Mouse (Mus musculus) kidney, embryonic 14.5 days (tissue): ENCODE results near the gene Flrt1. TPM values are rescaled to one million over a fixed set of nuclear protein-coding genes. Genes with fewer than 3 reads are reported as not detected.

Experiments used
- ATAC-seq: fragments of 200-750 bp; cut with Nextera tagmentation; 2 replicates; pipeline ENCODE4 v1.8.0; 2017; ENCODE audit warnings: moderate number of reproducible peaks, mild to moderate bottlenecking, moderate TSS enrichment, moderate library complexity; ENCODE audit not compliant: low FRiP score, low TSS enrichment
- H3K27ac ChIP-seq: fragments of 300-500 bp; sonication (generic); 2 replicates; pipeline ENCODE4 v1.5.1; 2014; ENCODE audit warnings: low read depth, mild to moderate bottlenecking, low read length, moderate library complexity, mixed read lengths
- H3K27me3 ChIP-seq: fragments of 300-500 bp; sonication (generic); 2 replicates; pipeline ENCODE4 v1.6.1; 2014; ENCODE audit warnings: mild to moderate bottlenecking, low read length; ENCODE audit not compliant: control insufficient read depth, insufficient read depth
- H3K36me3 ChIP-seq: fragments of 300-500 bp; sonication (generic); 2 replicates; pipeline ENCODE4 v1.6.1; 2014; ENCODE audit warnings: low read length, mixed read lengths; ENCODE audit not compliant: control insufficient read depth, insufficient read depth
- H3K4me1 ChIP-seq: fragments of 300-500 bp; sonication (generic); 2 replicates; pipeline ENCODE4 v1.6.1; 2014; ENCODE audit warnings: low read length, mixed read lengths; ENCODE audit not compliant: control insufficient read depth, insufficient read depth
- H3K4me2 ChIP-seq: fragments of 300-500 bp; sonication (generic); replicated peaks from 2 replicates; pipeline ENCODE4 v1.6.1; 2014; ENCODE audit warnings: low read depth, mild to moderate bottlenecking, low read length
- H3K4me3 ChIP-seq: fragments of 300-500 bp; sonication (generic); 2 replicates; pipeline ENCODE4 v1.5.1; 2014; ENCODE audit warnings: mild to moderate bottlenecking, low read length
- H3K9ac ChIP-seq: fragments of 300-500 bp; sonication (generic); 2 replicates; pipeline ENCODE4 v1.6.1; 2014; ENCODE audit warnings: low read depth, mild to moderate bottlenecking, low read length, moderate library complexity
- H3K9me3 ChIP-seq: fragments of 300-500 bp; sonication (generic); 2 replicates; pipeline ENCODE4 v1.6.1; 2016; ENCODE audit warnings: low read length; ENCODE audit not compliant: control insufficient read depth
- WGBS: fragments of 180-500 bp; shearing (Covaris S2); extraction: QIAGEN DNeasy Blood & Tissue Kit; methylation state at CpG from one replicate; pipeline ENCODE4 v1.1.7; 2014; 5-methylcytosine and 5-hydroxymethylcytosine counted together
- polyA plus RNA-seq: library from polyadenylated mRNA; unstranded; fragments of >200 nt; fragmentation: Nextera tagmentation; extraction: Ambion mirVana; gene quantifications from 2 replicates; pipeline ENCODE4 v1.2.1, GENCODE M21; 2014

Gene Flrt1
- polyA plus RNA-seq, 1 experiment from 2014 or later, result 5.5 TPM

DNA sequence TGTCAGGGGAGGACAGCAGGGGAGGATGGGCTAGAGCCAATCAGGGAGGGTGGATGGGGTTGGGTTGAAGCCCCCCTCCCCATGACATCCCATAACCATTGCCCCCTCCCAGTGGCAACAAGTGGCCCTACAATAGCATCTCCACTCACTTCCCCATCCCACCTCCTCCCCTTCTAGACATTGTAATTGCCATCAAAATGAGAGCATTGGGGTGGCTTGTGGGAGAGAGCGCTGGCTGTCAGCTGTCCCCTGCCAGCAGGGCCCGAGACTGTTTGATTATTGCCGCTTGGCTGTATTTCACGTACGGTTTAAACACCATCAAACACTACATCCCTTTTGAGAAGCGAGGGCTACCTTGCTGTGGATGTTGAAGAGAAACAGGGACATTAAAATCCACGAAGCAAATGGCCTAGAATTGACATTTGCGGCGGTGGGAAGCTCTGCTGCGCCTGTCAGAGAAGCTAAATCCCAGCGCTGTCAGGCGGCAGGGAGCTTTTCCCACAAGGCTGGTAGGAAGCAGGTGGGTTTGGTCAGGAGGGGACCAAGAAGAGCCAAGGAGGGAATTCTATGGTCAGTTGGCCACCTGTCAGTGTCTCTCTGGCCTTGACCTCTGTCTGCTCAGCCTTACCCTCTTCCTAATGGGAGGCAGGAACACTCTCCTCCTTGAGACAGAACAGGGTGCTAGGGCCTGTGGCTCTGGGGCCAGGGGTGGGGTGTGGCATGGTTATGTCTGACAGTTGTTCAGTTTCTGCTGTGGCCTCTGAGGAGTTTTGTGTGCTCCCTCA is 31.3 kb downstream of the Flrt1 start:
- Histone ChIP-seq H3K27me3 (0 out of 2 replicates have a peak, but pooled peaks cover 3% of the 10 kb centered on the region), H3K4me1 (peaks cover 64% of the 10 kb centered on the region)

DNA sequence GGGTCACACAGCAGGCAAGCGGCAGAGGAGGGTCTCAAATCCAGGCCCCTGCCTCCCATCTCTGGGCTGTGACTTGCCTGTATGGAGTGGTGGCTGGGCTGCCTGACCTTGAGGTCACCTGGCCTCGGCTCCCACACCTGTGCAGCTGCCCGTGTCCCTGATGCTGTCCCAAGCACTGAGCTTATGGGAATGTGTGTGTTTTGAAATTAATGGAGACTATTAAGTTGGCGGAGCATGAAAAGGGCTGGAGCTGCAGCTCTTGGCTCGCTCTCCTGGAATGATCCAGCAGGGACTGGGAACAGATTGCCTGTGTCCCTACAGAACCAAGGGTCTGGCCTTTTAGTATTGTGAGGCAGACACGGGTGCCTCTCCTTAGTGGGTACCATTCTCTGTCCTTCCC is 33.3 kb downstream of the Flrt1 start:
- H3K27me3 ChIP-seq, result peaks cover 7% of the 10 kb centered on the region; the same call in 1 of the 2 replicates
- peaks cover 68% of the 10 kb centered on the region for H3K4me1 ChIP-seq
- no peak overlapping the region for H3K9ac ChIP-seq
- H3K9me3 ChIP-seq, result no peaks in the 10 kb centered on the region
- no peak overlapping the region for H3K4me2 ChIP-seq
- peak; percentile 13; the same call in 1 of the 2 replicates for ATAC-seq
- WGBS, result 21% methylated on average over 6 of the region's 6 CpGs
- no peak overlapping the region for H3K27ac ChIP-seq
- H3K36me3 ChIP-seq, result no peaks in the 10 kb centered on the region
- H3K4me3 ChIP-seq, result no peak overlapping the region

More for the DNA sequence above, 31.3 kb downstream of the Flrt1 start:
- Histone ChIP-seq H3K9ac (no peak overlapping the region), H3K9me3 (no peaks in the 10 kb centered on the region), H3K36me3 (no peaks in the 10 kb centered on the region), H3K4me3 (no peak overlapping the region), H3K27ac (no peak overlapping the region), H3K4me2 (no peak overlapping the region)
- 37% methylated on average over 12 of the region's 12 CpGs for WGBS
- ATAC-seq, result no peak

DNA sequence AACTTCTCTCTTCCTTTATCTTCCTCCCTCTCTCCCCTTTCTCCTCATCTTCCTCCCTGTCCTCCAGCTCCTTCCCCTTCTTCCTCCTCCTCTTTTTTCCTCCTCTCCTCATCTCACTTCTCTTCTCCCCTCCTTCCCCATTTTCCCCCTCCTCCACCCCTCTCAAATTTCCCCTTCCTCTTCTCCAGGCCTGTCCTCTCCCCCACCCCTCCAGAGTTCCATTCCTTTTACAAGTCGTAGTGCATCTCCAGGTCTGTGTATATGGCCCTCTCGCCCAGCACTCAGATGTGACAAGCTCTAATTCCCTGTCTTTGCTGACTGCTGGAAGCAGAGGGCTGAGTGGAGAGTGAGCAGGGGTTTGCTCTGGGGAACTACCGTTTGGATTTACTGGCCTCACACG is 34.8 kb downstream of the Flrt1 start:
- Histone ChIP-seq H3K27me3 (peaks cover 7% of the 10 kb centered on the region; the same call in 1 of the 2 replicates), H3K27ac (peak overlapping the region; percentile 53; the same call in 1 of the 2 replicates), H3K4me3 (no peak overlapping the region), H3K9ac (peak overlapping the region; percentile 32; the same call in 1 of the 2 replicates), H3K9me3 (no peaks in the 10 kb centered on the region), H3K4me1 (peaks cover 80% of the 10 kb centered on the region), H3K36me3 (no peaks in the 10 kb centered on the region), H3K4me2 (no peak overlapping the region; the same call in 1 of the 2 replicates)
- ATAC-seq, result no peak
- WGBS, result 7% methylated on average over 4 of the region's 4 CpGs

DNA sequence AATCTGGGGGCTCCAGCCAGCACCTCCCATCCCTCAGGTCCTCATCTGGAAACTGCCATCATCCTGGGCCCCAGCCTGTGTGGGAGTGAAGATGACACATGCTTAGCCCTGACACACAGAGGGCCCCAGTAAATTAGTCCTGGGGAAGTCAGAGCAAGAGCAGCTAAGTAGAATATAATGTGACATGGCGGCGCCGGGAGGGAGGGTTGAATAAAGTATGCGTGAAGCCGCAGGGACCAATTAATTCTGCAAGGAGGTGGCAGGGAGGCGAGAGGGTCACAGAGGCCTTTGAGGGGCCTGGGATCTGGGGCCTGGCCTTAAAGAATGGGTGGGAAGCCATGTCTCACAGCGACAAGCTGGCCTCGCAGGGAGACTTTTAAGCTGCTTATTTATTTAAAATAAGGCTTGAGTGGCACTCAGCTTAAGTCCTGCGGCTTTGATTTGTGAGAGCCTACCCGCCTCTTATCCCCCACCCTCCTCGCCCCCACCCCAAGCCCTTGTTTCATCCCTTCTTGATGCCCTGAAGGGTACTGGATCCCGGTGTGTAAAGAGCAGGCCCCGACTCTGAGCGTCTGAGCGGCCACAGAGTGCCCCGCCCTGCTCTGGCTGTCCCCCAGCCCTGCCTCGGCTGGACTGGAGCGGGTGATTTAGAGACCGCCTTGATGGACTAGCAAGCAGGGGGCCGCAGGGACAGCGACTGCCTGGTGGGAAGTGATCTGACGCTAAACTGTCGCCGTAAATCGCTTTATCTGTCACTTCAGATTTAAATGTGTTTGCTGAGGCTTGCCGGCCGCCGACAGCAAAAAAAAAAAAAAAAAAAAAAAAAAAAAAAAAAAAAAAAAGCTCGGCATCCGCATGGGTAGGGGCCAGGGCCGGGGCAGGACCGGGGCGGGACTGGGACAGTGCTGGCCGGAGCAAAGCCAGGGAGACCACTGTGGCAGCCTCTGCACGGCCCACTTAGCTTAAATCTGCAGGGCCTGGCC is 35.5 kb downstream of the Flrt1 start:
- Histone ChIP-seq H3K4me2 (peak overlapping the region; percentile 24), H3K27ac (peak overlapping the region; percentile 53), H3K36me3 (no peaks in the 10 kb centered on the region), H3K4me1 (peaks cover 80% of the 10 kb centered on the region), H3K9ac (peak overlapping the region; percentile 32; the same call in 1 of the 2 replicates), H3K9me3 (no peaks in the 10 kb centered on the region), H3K4me3 (no peak overlapping the region), H3K27me3 (peaks cover 7% of the 10 kb centered on the region; the same call in 1 of the 2 replicates)
- 5% methylated on average over 30 of the region's 35 CpGs for WGBS
- ATAC-seq, result peak; percentile 63

DNA sequence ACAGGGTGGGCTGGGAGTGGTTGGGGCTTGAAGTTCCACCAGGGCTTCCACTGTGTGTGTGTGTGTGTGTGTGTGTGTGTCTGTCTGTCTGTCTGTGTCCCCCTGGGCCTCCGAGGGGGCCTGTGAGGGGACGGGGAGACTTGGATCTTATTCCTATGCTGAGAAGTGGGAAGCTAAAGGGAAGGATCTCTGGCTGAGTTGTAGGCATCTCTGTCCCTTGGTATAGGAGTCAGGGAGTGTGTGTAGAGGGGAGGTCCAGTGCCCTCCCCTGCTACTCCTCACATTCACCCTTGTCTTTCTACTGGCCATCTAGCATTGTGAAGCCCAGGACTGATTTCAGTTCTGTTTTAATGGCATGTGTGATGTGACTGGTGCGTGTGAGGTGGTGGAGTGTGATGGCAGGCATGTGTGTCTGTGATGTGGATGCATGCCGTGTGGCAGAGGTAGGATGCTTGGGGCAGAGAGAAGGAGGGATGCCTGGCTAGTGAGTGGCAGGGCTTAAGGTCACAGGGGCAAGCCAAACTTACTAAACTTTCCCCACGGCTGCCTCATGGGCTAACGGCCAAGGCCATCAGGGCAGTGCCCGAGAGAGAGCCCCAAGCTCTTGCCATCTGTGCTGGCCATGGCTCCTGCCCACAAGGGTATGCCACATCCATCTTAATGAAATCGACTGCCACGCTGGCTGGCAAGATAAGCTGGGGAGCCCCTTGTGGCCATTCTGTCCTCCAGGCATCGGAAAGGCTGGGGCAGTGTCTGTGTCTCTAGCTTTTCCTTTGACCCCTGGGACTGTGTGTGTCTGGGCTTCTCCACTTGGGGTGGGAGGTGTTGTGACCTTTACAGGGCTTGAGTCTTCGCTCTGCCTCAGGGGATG is 36.6 kb downstream of the Flrt1 start:
- no peak for ATAC-seq
- WGBS, result 30% methylated on average over 11 of the region's 11 CpGs

DNA sequence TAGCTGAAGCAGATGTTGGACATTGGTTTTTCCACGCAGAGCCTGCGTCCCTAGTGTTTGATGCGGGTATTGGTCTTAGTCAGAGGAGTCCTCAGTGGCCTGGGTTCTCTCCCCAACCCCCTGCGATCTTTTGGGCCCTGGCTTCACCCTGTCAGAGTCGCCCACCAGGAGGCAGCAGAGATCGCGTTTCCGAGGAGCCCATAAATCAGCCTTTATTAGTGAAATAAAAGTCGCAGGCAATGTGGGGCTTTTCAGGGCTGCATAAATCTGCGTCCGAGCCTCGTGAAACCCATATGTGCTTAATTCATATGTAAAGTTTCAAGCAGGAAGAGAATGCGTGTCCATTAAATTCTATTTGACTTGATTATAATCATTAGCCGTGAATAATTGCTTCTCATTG is 37.4 kb downstream of the Flrt1 start:
- 2% methylated on average over 14 of the region's 14 CpGs for WGBS
- no peaks in the 10 kb centered on the region for H3K9me3 ChIP-seq
- H3K27ac ChIP-seq, result no peak overlapping the region
- peaks cover 7% of the 10 kb centered on the region; the same call in 1 of the 2 replicates for H3K27me3 ChIP-seq
- H3K9ac ChIP-seq, result no peak overlapping the region
- no peak overlapping the region; the same call in 1 of the 2 replicates for H3K4me2 ChIP-seq
- no peaks in the 10 kb centered on the region for H3K36me3 ChIP-seq
- peak; percentile 14; the same call in 1 of the 2 replicates for ATAC-seq
- peaks cover 66% of the 10 kb centered on the region for H3K4me1 ChIP-seq
- H3K4me3 ChIP-seq, result no peak overlapping the region

More for the DNA sequence above, 36.6 kb downstream of the Flrt1 start:
- Histone ChIP-seq H3K4me1 (peaks cover 74% of the 10 kb centered on the region), H3K9me3 (no peaks in the 10 kb centered on the region), H3K27ac (peak overlapping the region; percentile 62), H3K27me3 (peaks cover 7% of the 10 kb centered on the region; the same call in 1 of the 2 replicates), H3K4me2 (no peak overlapping the region; the same call in 1 of the 2 replicates), H3K9ac (peak overlapping the region; percentile 32; the same call in 1 of the 2 replicates), H3K4me3 (no peak overlapping the region), H3K36me3 (no peaks in the 10 kb centered on the region)

DNA sequence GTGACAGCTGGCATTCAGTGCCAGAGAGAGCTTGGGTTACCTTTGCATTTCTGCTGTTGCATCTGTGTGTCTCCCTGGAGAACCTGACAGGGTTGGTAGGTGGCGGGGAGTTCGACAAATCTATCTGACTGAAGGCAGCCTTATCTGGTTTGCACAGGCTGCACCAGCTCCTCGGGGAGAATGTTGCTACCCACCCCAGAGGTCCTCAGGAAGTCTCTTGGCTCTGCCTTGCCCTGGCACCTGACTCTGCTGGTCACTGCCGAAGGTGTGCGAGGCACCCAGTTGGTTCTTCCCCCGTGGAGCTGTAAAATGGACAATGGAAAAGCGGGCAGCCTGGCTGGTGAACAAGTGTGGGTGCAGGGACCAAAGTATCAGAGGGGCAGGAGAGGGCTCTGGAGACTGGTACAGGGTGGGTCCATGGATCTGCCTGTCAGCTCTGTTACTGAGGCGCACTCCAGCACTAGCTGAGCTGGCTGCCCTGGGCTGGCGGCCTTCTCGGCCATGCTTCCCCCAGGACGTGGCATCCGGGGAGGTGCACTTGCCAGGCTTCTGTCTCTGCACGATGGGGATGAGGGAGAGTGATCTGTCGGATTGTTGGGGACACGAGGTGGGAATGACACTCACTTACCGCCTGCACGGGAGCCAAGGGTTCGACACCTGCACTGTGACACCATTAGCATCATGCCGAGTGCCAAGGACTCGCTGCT is 38.0 kb downstream of the Flrt1 start:
- Histone ChIP-seq H3K4me3 (no peak overlapping the region), H3K36me3 (no peaks in the 10 kb centered on the region), H3K4me1 (peaks cover 60% of the 10 kb centered on the region), H3K9ac (no peak overlapping the region), H3K9me3 (no peaks in the 10 kb centered on the region), H3K27ac (no peak overlapping the region), H3K27me3 (peaks cover 7% of the 10 kb centered on the region; the same call in 1 of the 2 replicates), H3K4me2 (no peak overlapping the region)
- no peak for ATAC-seq
- WGBS, result 46% methylated on average over 20 of the region's 20 CpGs
